Mouse (Mus musculus) heart, postnatal 14 days (tissue): ENCODE measurements around the gene Trim56. TPM values are rescaled to one million over a fixed set of nuclear protein-coding genes. Genes with fewer than 3 reads are reported as not detected.

ENCODE experiments used
- DNase-seq, 2 experiments: peaks; one replicate each; pipeline ENCODE4 v3.0.0; 2021 to 2022
- intact Hi-C: fragments of 180-260 bp; cut with DNase I; formaldehyde crosslinking; loops from one replicate; pipeline ENCODE4 v1.15.1; 2025
- total RNA-seq, 2 experiments: library from RNA; stranded (reverse); gene quantifications; 2 replicates each; pipeline ENCODE4 v1.2.3; 2021

Gene Trim56
- total RNA-seq, 2 experiments from 2014 or later = 19.4 to 20.4 TPM

GRCm38 (mm10) chr5:137078616-137079015 is 37.4 kb downstream of the Trim56 start:
- no peak for DNase-seq

GRCm38 (mm10) chr5:137078041-137078440 is 38.0 kb downstream of the Trim56 start:
- intact Hi-C loops = no loop called here
- peak; percentile 21 to 30 for DNase-seq

More at GRCm38 (mm10) chr5:137078616-137079015, 37.4 kb downstream of the Trim56 start:
- intact Hi-C loops = no loop called here

- intact Hi-C loops = no loop called here
- no peak for DNase-seq
These were observed 38.8 kb downstream of the Trim56 start for GRCm38 (mm10) chr5:137077187-137077586.

- intact Hi-C loops = no loop called here
These were observed 39.6 kb downstream of the Trim56 start for GRCm38 (mm10) chr5:137076191-137076930.

GRCm38 (mm10) chr5:137075726-137076125 is 40.3 kb downstream of the Trim56 start:
- no peak for DNase-seq
- intact Hi-C loops = no loop called here

More at GRCm38 (mm10) chr5:137076191-137076930, 39.6 kb downstream of the Trim56 start:
- peak; percentile 59 to 71 for DNase-seq

GRCm38 (mm10) chr5:137074191-137074651 is 41.8 kb downstream of the Trim56 start:
- intact Hi-C loops = no loop called here
- peak; percentile 39 to 45 for DNase-seq

- DNase-seq = no peak
- intact Hi-C loops = no loop called here
These were observed 42.9 kb downstream of the Trim56 start for GRCm38 (mm10) chr5:137073141-137073540.

GRCm38 (mm10) chr5:137072079-137072960 is 43.7 kb downstream of the Trim56 start, which contains the start of gene Serpine1:
Serpine1 (minus strand) TSS chr5:137072268.
- DNase-seq = peak; percentile 87 to 89

GRCm38 (mm10) chr5:137070881-137071605 is 45.0 kb downstream of the Trim56 start:
- intact Hi-C loops = no loop called here
- no peak for DNase-seq

More at GRCm38 (mm10) chr5:137072079-137072960, 43.7 kb downstream of the Trim56 start, which contains the start of gene Serpine1:
- intact Hi-C loops = no loop called here

GRCm38 (mm10) chr5:137068711-137069110 is 47.3 kb downstream of the Trim56 start:
- DNase-seq = no peak
- intact Hi-C loops = no loop called here

- intact Hi-C loops = no loop called here
- no peak for DNase-seq
These were observed 50.1 kb downstream of the Trim56 start for GRCm38 (mm10) chr5:137065923-137066322.

- intact Hi-C loops = no loop called here
- no peak for DNase-seq
These were observed 50.6 kb downstream of the Trim56 start for GRCm38 (mm10) chr5:137065454-137065853.

- DNase-seq = no peak
- intact Hi-C loops = loop anchor here (1.0 kb wide), 1 partner anchor 45 kb away; no protein-coding TSS in a partner anchor
These were observed 53.4 kb downstream of the Trim56 start for GRCm38 (mm10) chr5:137062601-137063000.

GRCm38 (mm10) chr5:137061809-137062481 is 54.1 kb downstream of the Trim56 start:
- intact Hi-C loops = loop anchor here (1.0 kb wide), 1 partner anchor 45 kb away; no protein-coding TSS in a partner anchor
- DNase-seq = peak; percentile 74 to 80

Other genes starting within 250 kb of the Trim56 start
- gene Col26a1, start 233.0 kb downstream of the Trim56 start, total RNA-seq = 1 to 10 TPM; 5.2 to 6.6 TPM
- gene Ift22, start 208.1 kb downstream of the Trim56 start, total RNA-seq = 10 to 100 TPM; 10.7 to 12.0 TPM
- gene Fis1, start 162.9 kb downstream of the Trim56 start, total RNA-seq = 100 to 1,000 TPM; 166 to 167 TPM
- 10 to 100 TPM in 1 of 2 experiments, 1 to 10 TPM in 1; 8.9 to 11.2 TPM for gene Cldn15, start 149.6 kb downstream of the Trim56 start, total RNA-seq
- gene Plod3, start 129.2 kb downstream of the Trim56 start, total RNA-seq = 10 to 100 TPM; 40.3 to 42.2 TPM
- 10 to 100 TPM; 50.4 to 54.9 TPM for gene Znhit1, start 128.2 kb downstream of the Trim56 start, total RNA-seq
- not detected for gene Vgf, start 89.8 kb downstream of the Trim56 start, total RNA-seq
- gene Ap1s1, start 70.1 kb downstream of the Trim56 start, total RNA-seq = 10 to 100 TPM; 41.9 to 50.2 TPM
- gene Serpine1, start 43.9 kb downstream of the Trim56 start, total RNA-seq = 10 to 100 TPM; 12.5 TPM
- gene Muc3, start 33.1 kb upstream of the Trim56 start, total RNA-seq = not detected
- under 1 TPM; 0.56 to 0.62 TPM for gene Muc3a, start 96.2 kb upstream of the Trim56 start, total RNA-seq
- gene Ache, start 171.3 kb upstream of the Trim56 start, total RNA-seq = 1 to 10 TPM; 2.7 to 3.9 TPM
- gene Ufsp1, start 178.4 kb upstream of the Trim56 start, total RNA-seq = 1 to 10 TPM; 6.7 to 8.5 TPM
- gene Srrt, start 191.5 kb upstream of the Trim56 start, total RNA-seq = 10 to 100 TPM; 84.2 to 84.8 TPM
- gene Trip6, start 198.2 kb upstream of the Trim56 start, total RNA-seq = 10 to 100 TPM; 14.2 to 14.3 TPM
- 1 to 10 TPM; 3.8 to 5.4 TPM for gene Slc12a9, start 217.4 kb upstream of the Trim56 start, total RNA-seq
- 10 to 100 TPM; 77.5 to 83.7 TPM for gene Ephb4, start 233.9 kb upstream of the Trim56 start, total RNA-seq